Mouse (Mus musculus) intestine, embryonic 14.5 days (tissue): ENCODE results near the gene Sirt7. TPM values are rescaled to one million over a fixed set of nuclear protein-coding genes. Genes with fewer than 3 reads are reported as not detected.
A peak's percentile ranks its signal among the peaks of the same experiment; 100 is the strongest.

Experiments
- ATAC-seq: fragments of 200-750 bp; cut with Nextera tagmentation; replicated peaks from 2 replicates; pipeline ENCODE4 v1.8.0; 2017; ENCODE audit warnings: low read depth, moderate number of reproducible peaks, moderate TSS enrichment, moderate library complexity; ENCODE audit not compliant: low FRiP score, low TSS enrichment
- DNase-seq: peaks from one replicate; pipeline ENCODE4 v3.0.0-alpha.2; 2018; ENCODE audit warnings: low spot score
- H3K27ac ChIP-seq: fragments of 300-500 bp; sonication (generic); 2 replicates; pipeline ENCODE4 v1.5.1; 2014; ENCODE audit warnings: low read depth, mild to moderate bottlenecking, control low read depth
- H3K27me3 ChIP-seq: fragments of 300-500 bp; sonication (generic); replicated peaks from 2 replicates; pipeline ENCODE4 v1.6.1; 2014; ENCODE audit warnings: low read length, control low read depth; ENCODE audit not compliant: control insufficient read depth, insufficient read depth
- H3K36me3 ChIP-seq: fragments of 300-500 bp; sonication (generic); 2 replicates; pipeline ENCODE4 v1.6.1; 2014; ENCODE audit warnings: low read length, control low read depth; ENCODE audit not compliant: control insufficient read depth, insufficient read depth
- H3K4me1 ChIP-seq: fragments of 300-500 bp; sonication (generic); replicated peaks from 2 replicates; pipeline ENCODE4 v1.6.1; 2014; ENCODE audit warnings: low read length, control low read depth, mixed read lengths; ENCODE audit not compliant: control insufficient read depth, insufficient read depth
- H3K4me2 ChIP-seq: fragments of 300-500 bp; sonication (generic); 2 replicates; pipeline ENCODE4 v1.6.1; 2014; ENCODE audit warnings: low read length
- H3K4me3 ChIP-seq: fragments of 300-500 bp; sonication (generic); 2 replicates; pipeline ENCODE4 v1.5.1; 2014; ENCODE audit warnings: low read depth, low read length, control low read depth, mixed read lengths
- H3K9ac ChIP-seq: fragments of 300-500 bp; sonication (generic); 2 replicates; pipeline ENCODE4 v1.6.1; 2014; ENCODE audit warnings: mild to moderate bottlenecking, low read length
- H3K9me3 ChIP-seq: fragments of 300-500 bp; sonication (generic); 2 replicates; pipeline ENCODE4 v1.6.1; 2016; ENCODE audit warnings: low read length, control low read depth; ENCODE audit not compliant: control insufficient read depth
- WGBS: fragments of 180-500 bp; shearing (Covaris S2); extraction: QIAGEN DNeasy Blood & Tissue Kit; methylation state at CpG from one replicate; pipeline ENCODE4 v1.1.7; 2014; 5-methylcytosine and 5-hydroxymethylcytosine counted together
- polyA plus RNA-seq: library from polyadenylated mRNA; unstranded; fragments of >200 nt; fragmentation: Nextera tagmentation; extraction: Ambion mirVana; gene quantifications from 2 replicates; pipeline ENCODE4 v1.2.1, GENCODE M21; 2014

Gene Sirt7
- polyA plus RNA-seq, 1 experiment from 2014 or later = 35.6 TPM

DNA sequence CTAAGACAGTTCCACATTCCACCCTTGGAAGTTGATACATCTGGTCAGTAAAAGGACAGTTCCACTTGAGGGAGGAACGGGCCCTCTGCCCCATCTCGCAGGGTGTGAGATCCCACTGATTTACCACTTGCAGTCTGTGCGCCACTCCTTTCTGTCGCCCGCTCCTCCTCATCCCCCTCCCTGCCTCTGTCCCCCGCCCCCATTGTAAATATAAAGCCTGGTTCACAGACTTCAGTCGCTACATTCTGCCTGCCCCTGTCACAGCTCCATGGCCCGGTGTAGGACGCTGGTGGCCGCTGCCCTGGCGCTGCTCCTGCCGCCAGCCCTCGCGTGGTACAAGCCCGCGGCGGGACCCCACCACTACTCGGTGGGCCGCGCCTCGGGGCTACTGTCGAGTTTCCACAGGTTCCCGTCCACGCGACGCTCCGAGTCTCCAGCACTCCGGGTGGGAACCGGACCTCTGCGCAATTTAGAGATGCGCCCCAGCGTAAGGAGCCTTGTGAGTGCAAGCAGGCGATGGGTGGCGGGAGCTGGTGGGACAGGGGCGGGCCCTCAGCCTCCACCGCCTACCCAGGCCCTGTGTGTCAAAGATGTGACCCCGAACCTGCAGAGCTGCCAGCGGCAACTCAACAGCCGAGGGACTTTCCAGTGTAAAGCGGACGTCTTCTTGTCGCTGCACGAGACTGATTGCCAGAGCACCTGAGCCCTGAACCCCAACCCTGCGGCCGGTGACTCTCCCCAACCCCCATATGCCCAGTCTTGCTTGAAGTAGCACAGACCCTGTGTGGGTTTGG lies 16.6 kb downstream of the Sirt7 start, which contains the start of gene Npb:
Npb (plus strand) TSS at position 237 of the 794 bp plus-strand sequence.
- ATAC-seq (peak; percentile 29), DNase-seq (peak; percentile 63)
- WGBS = 4% methylated on average over 45 of the region's 45 CpGs
- Histone ChIP-seq H3K36me3 (peaks cover 57% of the 10 kb centered on the region), H3K9me3 (no peaks in the 10 kb centered on the region), H3K27me3 (no peaks in the 10 kb centered on the region), H3K4me3 (peak within 1 kb of the TSS; percentile 27), H3K4me2 (peak within 1 kb of the TSS; percentile 63), H3K27ac (no peak within 1 kb of the TSS), H3K9ac (peak within 1 kb of the TSS; percentile 44), H3K4me1 (peaks cover 18% of the 10 kb centered on the region)

DNA sequence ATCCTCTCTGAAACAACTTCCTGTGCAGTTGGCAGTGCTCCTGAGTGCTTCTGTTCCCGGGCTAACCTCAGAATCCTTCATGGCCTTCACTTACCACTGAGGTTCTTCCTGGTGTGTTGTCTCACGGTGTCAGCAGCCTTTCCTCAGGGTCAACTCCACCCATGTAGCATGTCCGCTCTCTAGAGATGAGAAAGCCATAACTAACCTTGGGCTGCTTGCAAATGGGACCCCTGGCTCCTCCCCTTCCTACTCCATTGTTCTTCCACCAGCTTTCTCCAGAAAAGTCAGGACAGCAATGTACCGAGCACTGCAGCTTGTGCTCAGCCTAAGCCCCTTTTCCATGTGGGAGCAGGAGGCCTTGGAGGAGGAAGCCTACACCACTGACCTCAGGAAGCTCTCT lies 18.3 kb downstream of the Sirt7 start:
- H3K27me3 ChIP-seq = no peaks in the 10 kb centered on the region
- ATAC-seq (no peak), DNase-seq (no peak)
- peaks cover 62% of the 10 kb centered on the region for H3K36me3 ChIP-seq
- no peak overlapping the region for H3K4me2 ChIP-seq
- no peak overlapping the region for H3K27ac ChIP-seq
- no peak overlapping the region for H3K4me3 ChIP-seq
- WGBS = 86% methylated on average over 4 of the region's 4 CpGs
- no peak overlapping the region for H3K9ac ChIP-seq
- H3K9me3 ChIP-seq = no peaks in the 10 kb centered on the region
- peaks cover 18% of the 10 kb centered on the region for H3K4me1 ChIP-seq

DNA sequence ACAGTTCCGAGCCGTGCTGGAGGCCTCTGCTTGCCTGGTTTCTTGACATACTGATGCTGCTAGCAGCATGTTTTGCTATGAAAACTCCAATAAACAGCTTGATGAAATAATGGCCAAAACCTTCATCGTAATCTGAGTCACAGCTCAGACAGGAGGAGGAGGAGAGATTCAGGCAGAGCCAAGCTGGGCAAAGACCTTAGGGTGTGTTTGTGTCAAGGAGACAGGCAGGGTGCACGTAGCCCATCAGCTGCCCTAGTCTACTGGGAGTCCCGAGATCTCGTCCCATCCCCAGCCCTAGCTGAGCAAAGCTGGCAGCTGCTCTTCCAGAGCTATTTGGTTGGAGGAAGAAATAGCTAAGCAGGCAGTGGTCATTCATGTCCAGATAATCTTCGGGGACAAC lies 19.4 kb downstream of the Sirt7 start:
- H3K27ac ChIP-seq = no peak overlapping the region
- no peak overlapping the region for H3K4me3 ChIP-seq
- DNase-seq (no peak), ATAC-seq (no peak)
- no peak overlapping the region for H3K9ac ChIP-seq
- no peak overlapping the region for H3K4me2 ChIP-seq
- H3K4me1 ChIP-seq = peaks cover 18% of the 10 kb centered on the region
- peaks cover 56% of the 10 kb centered on the region for H3K36me3 ChIP-seq
- 92% methylated on average over 7 of the region's 7 CpGs for WGBS
- no peaks in the 10 kb centered on the region for H3K27me3 ChIP-seq
- no peaks in the 10 kb centered on the region for H3K9me3 ChIP-seq

DNA sequence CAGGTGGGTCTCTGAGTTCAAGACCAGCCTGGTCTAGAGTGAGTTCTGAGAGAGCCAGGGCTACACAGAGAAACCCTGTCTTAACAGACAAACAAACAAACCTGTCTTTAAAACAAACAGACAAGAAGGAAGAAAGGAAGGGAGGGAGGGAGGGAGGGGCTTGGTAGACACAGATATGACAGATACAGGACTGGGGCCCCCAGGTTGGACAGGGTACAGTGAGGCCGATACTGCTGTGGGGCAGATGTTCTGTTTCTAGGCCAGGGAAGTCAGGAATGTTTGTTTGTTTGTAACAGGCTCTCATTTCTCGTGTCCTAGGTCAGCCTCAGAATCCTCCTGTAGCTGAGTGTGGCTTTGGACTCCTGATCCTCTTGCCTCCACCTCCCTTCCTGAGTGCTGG lies 21.5 kb downstream of the Sirt7 start:
- Histone ChIP-seq H3K4me2 (no peak overlapping the region), H3K36me3 (peaks cover 58% of the 10 kb centered on the region), H3K4me1 (peaks cover 19% of the 10 kb centered on the region), H3K27me3 (no peaks in the 10 kb centered on the region), H3K27ac (no peak overlapping the region), H3K9ac (no peak overlapping the region), H3K4me3 (no peak overlapping the region), H3K9me3 (no peaks in the 10 kb centered on the region)
- no peak for ATAC-seq
- no peak for DNase-seq
- WGBS = 66% methylated on average over 2 of the region's 2 CpGs

DNA sequence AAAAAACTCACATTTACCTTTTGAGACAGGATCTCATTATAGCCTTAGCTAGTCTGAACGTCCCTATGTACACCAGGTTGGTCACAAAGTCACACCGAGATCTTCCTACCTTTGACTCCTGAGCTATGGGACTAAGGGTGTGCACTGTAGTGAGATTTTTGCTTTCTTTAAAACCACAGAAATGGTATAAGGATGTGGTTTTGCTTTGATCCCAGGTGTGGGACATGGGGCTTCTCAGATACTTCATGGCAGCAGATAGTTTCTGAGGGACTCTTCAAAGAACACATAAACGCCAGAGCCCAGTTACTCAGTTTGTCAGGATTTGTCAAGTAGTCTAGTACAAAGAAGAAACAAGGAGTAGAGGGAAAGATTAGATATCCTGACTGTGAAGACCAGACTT lies 24.3 kb downstream of the Sirt7 start:
- no peaks in the 10 kb centered on the region for H3K27me3 ChIP-seq
- H3K4me2 ChIP-seq = no peak overlapping the region
- no peak overlapping the region for H3K9ac ChIP-seq
- H3K27ac ChIP-seq = no peak overlapping the region
- H3K9me3 ChIP-seq = no peaks in the 10 kb centered on the region
- 92% methylated on average over 3 of the region's 3 CpGs for whole genome bisulfite sequencing
- DNase-seq (no peak), ATAC-seq (no peak)
- no peak overlapping the region for H3K4me3 ChIP-seq
- H3K36me3 ChIP-seq = peaks cover 66% of the 10 kb centered on the region
- peaks cover 20% of the 10 kb centered on the region for H3K4me1 ChIP-seq

DNA sequence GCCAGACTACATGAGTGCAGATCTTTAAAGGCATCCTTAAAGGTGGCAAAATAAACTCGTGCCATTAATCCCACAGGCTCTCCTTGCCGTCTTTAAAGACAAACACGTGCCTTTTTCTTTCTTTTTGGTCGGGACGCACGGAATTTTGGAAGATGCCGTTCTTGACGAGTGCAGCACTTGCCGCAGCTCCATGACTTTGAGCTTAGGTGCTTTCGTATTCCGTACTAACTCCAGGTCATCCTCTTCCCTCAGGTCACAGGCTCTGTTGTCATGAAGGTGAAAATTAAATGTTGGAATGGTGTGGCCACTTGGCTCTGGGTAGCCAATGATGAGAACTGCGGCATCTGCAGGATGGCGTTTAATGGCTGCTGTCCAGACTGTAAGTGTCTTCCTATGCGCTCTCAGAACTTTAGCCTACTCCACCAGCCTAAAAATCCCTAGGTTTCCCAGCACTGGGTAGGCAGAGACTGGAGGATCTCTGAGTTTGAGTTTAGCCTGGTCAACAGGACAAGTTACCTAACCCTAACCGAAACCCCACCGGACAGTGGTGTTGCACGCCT lies 26.0 kb downstream of the Sirt7 start:
- Histone ChIP-seq H3K4me1 (peaks cover 20% of the 10 kb centered on the region), H3K27ac (peak overlapping the region; percentile 81), H3K9me3 (no peaks in the 10 kb centered on the region), H3K9ac (peak overlapping the region; percentile 63), H3K4me3 (peak overlapping the region; percentile 98), H3K4me2 (peak overlapping the region; percentile 88), H3K36me3 (peaks cover 64% of the 10 kb centered on the region), H3K27me3 (no peaks in the 10 kb centered on the region)
- no peak for ATAC-seq
- 46% methylated on average over 17 of the region's 17 CpGs for WGBS
- DNase-seq = peak; percentile 63

DNA sequence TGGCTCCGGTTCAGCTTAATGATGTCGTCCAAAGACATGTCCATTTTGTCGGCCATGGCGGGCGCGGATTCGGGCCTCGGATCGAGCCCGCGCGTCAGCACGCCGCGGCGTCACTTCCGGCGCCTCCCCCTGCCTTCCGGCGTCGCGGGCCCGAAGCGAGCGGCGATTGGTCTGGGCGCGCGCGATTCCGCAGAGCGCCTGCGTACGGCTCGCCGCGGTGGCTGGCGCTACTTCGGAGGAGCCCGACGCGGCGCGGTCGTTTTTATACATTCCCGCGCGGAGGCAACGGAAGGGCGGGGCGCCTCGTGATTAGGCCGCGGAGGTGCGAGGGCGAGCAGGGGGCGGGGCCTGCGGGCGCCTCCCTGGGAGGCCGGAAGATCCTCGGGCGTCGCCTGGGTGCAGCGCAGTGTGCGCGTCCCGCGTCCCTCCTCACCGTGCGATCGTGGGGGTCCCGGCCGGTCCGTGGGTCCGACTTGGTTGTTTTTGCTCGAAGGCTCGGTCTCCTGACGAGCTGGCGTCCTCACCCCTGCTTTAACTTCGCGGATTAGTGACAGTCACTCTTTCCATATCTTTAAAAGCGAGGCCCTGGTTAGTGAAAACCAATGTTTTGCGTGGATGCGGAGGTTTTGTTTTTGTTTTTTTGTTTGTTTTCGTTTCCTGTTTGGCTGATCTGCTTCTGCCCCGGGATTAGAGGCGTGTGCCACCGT lies 26.6 kb downstream of the Sirt7 start, which contains the start of the genes Alyref and Anapc11:
Alyref (minus strand) TSS at position 83 of the 707 bp plus-strand sequence.
Anapc11 (plus strand) TSS at position 139 of the 707 bp plus-strand sequence.
- peaks cover 65% of the 10 kb centered on the region for H3K36me3 ChIP-seq
- peak within 1 kb of the TSS; percentile 98 for H3K4me3 ChIP-seq
- H3K27me3 ChIP-seq = no peaks in the 10 kb centered on the region
- no peaks in the 10 kb centered on the region for H3K9me3 ChIP-seq
- under 1% methylated on average over 86 of the region's 88 CpGs for WGBS
- H3K4me1 ChIP-seq = peaks cover 20% of the 10 kb centered on the region
- peak within 1 kb of the TSS; percentile 96 for H3K9ac ChIP-seq
- DNase-seq = peak; percentile 93
- H3K27ac ChIP-seq = peak within 1 kb of the TSS; percentile 81
- peak; percentile 97 for ATAC-seq
- H3K4me2 ChIP-seq = peak within 1 kb of the TSS; percentile 88
